Mouse (Mus musculus): Measurements from ENCODE around the gene Wdr93. TPM values are rescaled to one million over a fixed set of nuclear protein-coding genes. Genes with fewer than 3 reads are reported as not detected.

Wdr93 gene
- polyA plus RNA-seq, 1 experiment from 2014 or later = 0.23 TPM

GRCm38 (mm10) chr7:79803887-79804286, 60.9 kb downstream of the Wdr93 start:
- no peak overlapping the region for H3K4me2 ChIP-seq (ENCODE audit: low read length)
- no peaks in the 10 kb centered on the region for H3K36me3 ChIP-seq (ENCODE audit: control insufficient read depth, insufficient read depth)
- H3K4me3 ChIP-seq (replicated peaks; ENCODE audit: low read length) = no peak overlapping the region
- no peaks in the 10 kb centered on the region for H3K27me3 ChIP-seq (replicated peaks; ENCODE audit: control insufficient read depth, insufficient read depth, low read length)
- no peaks in the 10 kb centered on the region for H3K9me3 ChIP-seq (ENCODE audit: control insufficient read depth, low read length)
- no peak overlapping the region for H3K9ac ChIP-seq (replicated peaks; ENCODE audit: low read depth, low read length)
- H3K27ac ChIP-seq (ENCODE audit: low read length) = no peak overlapping the region
- no peak for ATAC-seq
- 41% methylated on average over 2 of the region's 2 CpGs for WGBS
- H3K4me1 ChIP-seq (replicated peaks; ENCODE audit: control insufficient read depth, insufficient read depth, low read length) = no peaks in the 10 kb centered on the region

- Histone ChIP-seq H3K9me3 (ENCODE audit: control insufficient read depth, low read length) (no peaks in the 10 kb centered on the region), H3K36me3 (ENCODE audit: control insufficient read depth, insufficient read depth) (no peaks in the 10 kb centered on the region), H3K4me1 (replicated peaks; ENCODE audit: control insufficient read depth, insufficient read depth, low read length) (0 out of 2 replicates have a peak, but pooled peaks cover 4% of the 10 kb centered on the region), H3K27me3 (replicated peaks; ENCODE audit: control insufficient read depth, insufficient read depth, low read length) (0 out of 2 replicates have a peak, but pooled peaks cover 3% of the 10 kb centered on the region), H3K9ac (replicated peaks; ENCODE audit: low read depth, low read length) (no peak overlapping the region), H3K27ac (ENCODE audit: low read length) (no peak overlapping the region), H3K4me3 (replicated peaks; ENCODE audit: low read length) (no peak overlapping the region), H3K4me2 (ENCODE audit: low read length) (no peak overlapping the region)
- WGBS = 87% methylated on average over 7 of the region's 7 CpGs
- ATAC-seq = no peak
These were observed 65.6 kb downstream of the Wdr93 start for GRCm38 (mm10) chr7:79808561-79808960.

DNA sequence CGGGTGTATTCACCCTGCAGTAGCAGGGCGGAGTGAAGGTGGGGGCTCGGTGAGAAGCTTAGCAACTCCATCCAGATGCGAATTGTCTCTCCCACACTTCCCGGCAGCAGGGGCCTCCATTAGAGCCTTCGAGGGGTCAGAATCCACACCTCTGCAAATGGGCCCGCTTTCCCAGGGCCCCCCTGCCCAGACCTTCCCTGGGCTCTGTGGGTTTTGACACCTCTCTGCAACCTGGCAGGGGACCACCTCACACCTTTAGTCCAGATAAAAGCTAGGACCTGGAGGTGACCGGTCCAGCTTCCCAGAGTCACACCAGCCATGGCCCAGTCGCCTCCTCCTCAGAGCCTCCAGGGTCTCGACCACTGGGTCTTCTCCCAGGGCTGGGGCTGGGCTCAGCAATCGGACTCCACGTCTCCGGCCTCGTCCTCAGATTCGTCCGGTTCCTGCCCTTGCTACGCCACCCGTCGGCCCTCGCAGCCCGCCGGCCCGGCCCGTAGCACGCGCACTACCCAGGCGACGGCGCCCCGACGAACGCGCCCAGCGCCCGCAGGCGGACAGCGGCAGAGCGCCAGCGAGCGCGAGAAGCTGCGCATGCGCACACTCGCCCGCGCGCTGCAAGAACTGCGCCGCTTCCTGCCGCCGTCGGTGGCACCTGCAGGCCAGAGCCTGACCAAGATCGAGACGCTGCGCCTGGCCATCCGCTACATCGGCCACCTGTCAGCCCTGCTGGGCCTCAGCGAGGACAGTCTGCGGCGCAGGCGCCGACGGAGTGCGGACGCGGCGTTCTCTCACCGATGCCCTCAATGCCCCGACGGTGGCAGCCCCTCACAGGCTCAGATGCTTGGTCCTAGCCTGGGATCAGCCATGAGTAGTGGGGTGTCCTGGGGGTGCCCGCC, 67.9 kb downstream of the Wdr93 start, which contains the start of gene Mesp2:
Mesp2 (plus strand) TSS at position 117 of the 896 bp plus-strand sequence.
- peak within 1 kb of the TSS; percentile 67 for H3K9ac ChIP-seq (replicated peaks; ENCODE audit: low read depth, low read length)
- H3K36me3 ChIP-seq (ENCODE audit: control insufficient read depth, insufficient read depth) = no peaks in the 10 kb centered on the region
- peak within 1 kb of the TSS; percentile 67 for H3K4me2 ChIP-seq (ENCODE audit: low read length)
- ATAC-seq = peak; percentile 75
- H3K27ac ChIP-seq (ENCODE audit: low read length) = no peak within 1 kb of the TSS
- H3K4me3 ChIP-seq (replicated peaks; ENCODE audit: low read length) = peak within 1 kb of the TSS; percentile 46
- WGBS = 16% methylated on average over 69 of the region's 71 CpGs
- H3K27me3 ChIP-seq (replicated peaks; ENCODE audit: control insufficient read depth, insufficient read depth, low read length) = 0 out of 2 replicates have a peak, but pooled peaks cover 3% of the 10 kb centered on the region
- H3K4me1 ChIP-seq (replicated peaks; ENCODE audit: control insufficient read depth, insufficient read depth, low read length) = 0 out of 2 replicates have a peak, but pooled peaks cover 4% of the 10 kb centered on the region
- no peaks in the 10 kb centered on the region for H3K9me3 ChIP-seq (ENCODE audit: control insufficient read depth, low read length)

- no peak overlapping the region for H3K4me3 ChIP-seq (replicated peaks; ENCODE audit: low read length)
- H3K36me3 ChIP-seq (ENCODE audit: control insufficient read depth, insufficient read depth) = no peaks in the 10 kb centered on the region
- H3K27ac ChIP-seq (ENCODE audit: low read length) = no peak overlapping the region
- 100% methylated on average over 1 of the region's 1 CpGs for WGBS
- H3K9me3 ChIP-seq (ENCODE audit: control insufficient read depth, low read length) = no peaks in the 10 kb centered on the region
- no peak overlapping the region for H3K9ac ChIP-seq (replicated peaks; ENCODE audit: low read depth, low read length)
- 0 out of 2 replicates have a peak, but pooled peaks cover 4% of the 10 kb centered on the region for H3K4me1 ChIP-seq (replicated peaks; ENCODE audit: control insufficient read depth, insufficient read depth, low read length)
- no peak overlapping the region for H3K4me2 ChIP-seq (ENCODE audit: low read length)
- ATAC-seq = no peak
- 0 out of 2 replicates have a peak, but pooled peaks cover 3% of the 10 kb centered on the region for H3K27me3 ChIP-seq (replicated peaks; ENCODE audit: control insufficient read depth, insufficient read depth, low read length)
These were observed 70.4 kb downstream of the Wdr93 start for GRCm38 (mm10) chr7:79813409-79813808.

GRCm38 (mm10) chr7:79818321-79818720, 75.4 kb downstream of the Wdr93 start:
- Histone ChIP-seq H3K9ac (replicated peaks; ENCODE audit: low read depth, low read length) (no peak overlapping the region), H3K4me2 (ENCODE audit: low read length) (no peak overlapping the region), H3K4me1 (replicated peaks; ENCODE audit: control insufficient read depth, insufficient read depth, low read length) (no peaks in the 10 kb centered on the region), H3K36me3 (ENCODE audit: control insufficient read depth, insufficient read depth) (no peaks in the 10 kb centered on the region), H3K27ac (ENCODE audit: low read length) (no peak overlapping the region), H3K27me3 (replicated peaks; ENCODE audit: control insufficient read depth, insufficient read depth, low read length) (no peaks in the 10 kb centered on the region), H3K9me3 (ENCODE audit: control insufficient read depth, low read length) (no peaks in the 10 kb centered on the region), H3K4me3 (replicated peaks; ENCODE audit: low read length) (no peak overlapping the region)
- 2% methylated on average over 6 of the region's 6 CpGs for WGBS
- no peak for ATAC-seq

DNA sequence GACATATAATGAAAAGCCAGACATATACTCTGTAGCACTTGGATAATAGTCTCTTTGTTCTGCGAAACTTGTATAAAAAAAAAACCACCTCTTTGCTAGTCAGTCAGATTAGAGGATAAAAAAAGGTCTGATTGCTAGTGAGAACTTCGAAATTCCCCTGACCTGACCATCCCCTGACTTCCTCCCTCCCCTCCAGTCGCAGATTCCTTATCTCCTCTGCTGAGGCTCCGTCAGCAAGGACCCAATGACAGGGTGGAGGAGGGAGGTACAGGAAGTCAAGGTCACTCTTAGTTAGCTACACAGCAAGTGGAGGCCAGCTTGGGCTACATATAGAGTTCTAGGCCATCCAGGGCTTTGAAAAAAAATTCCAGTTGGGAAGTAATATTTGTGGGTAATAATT, 76.6 kb downstream of the Wdr93 start:
- Histone ChIP-seq H3K9me3 (ENCODE audit: control insufficient read depth, low read length) (peaks cover 2% of the 10 kb centered on the region; the same call in 1 of the 2 replicates), H3K27me3 (replicated peaks; ENCODE audit: control insufficient read depth, insufficient read depth, low read length) (no peaks in the 10 kb centered on the region), H3K36me3 (ENCODE audit: control insufficient read depth, insufficient read depth) (no peaks in the 10 kb centered on the region), H3K4me1 (replicated peaks; ENCODE audit: control insufficient read depth, insufficient read depth, low read length) (no peaks in the 10 kb centered on the region), H3K9ac (replicated peaks; ENCODE audit: low read depth, low read length) (no peak overlapping the region), H3K27ac (ENCODE audit: low read length) (no peak overlapping the region), H3K4me2 (ENCODE audit: low read length) (no peak overlapping the region), H3K4me3 (replicated peaks; ENCODE audit: low read length) (no peak overlapping the region)
- WGBS = 51% methylated on average over 4 of the region's 4 CpGs
- ATAC-seq = no peak

GRCm38 (mm10) chr7:79819996-79820395, 77.0 kb downstream of the Wdr93 start:
- no peaks in the 10 kb centered on the region for H3K36me3 ChIP-seq (ENCODE audit: control insufficient read depth, insufficient read depth)
- H3K4me3 ChIP-seq (replicated peaks; ENCODE audit: low read length) = no peak overlapping the region
- no peak overlapping the region for H3K27ac ChIP-seq (ENCODE audit: low read length)
- no peaks in the 10 kb centered on the region for H3K27me3 ChIP-seq (replicated peaks; ENCODE audit: control insufficient read depth, insufficient read depth, low read length)
- no peak overlapping the region for H3K4me2 ChIP-seq (ENCODE audit: low read length)
- WGBS = 46% methylated on average over 11 of the region's 11 CpGs
- no peaks in the 10 kb centered on the region for H3K4me1 ChIP-seq (replicated peaks; ENCODE audit: control insufficient read depth, insufficient read depth, low read length)
- no peak overlapping the region for H3K9ac ChIP-seq (replicated peaks; ENCODE audit: low read depth, low read length)
- ATAC-seq = no peak
- peaks cover 4% of the 10 kb centered on the region; the same call in 1 of the 2 replicates for H3K9me3 ChIP-seq (ENCODE audit: control insufficient read depth, low read length)

- Histone ChIP-seq H3K4me1 (replicated peaks; ENCODE audit: control insufficient read depth, insufficient read depth, low read length) (no peaks in the 10 kb centered on the region), H3K27me3 (replicated peaks; ENCODE audit: control insufficient read depth, insufficient read depth, low read length) (no peaks in the 10 kb centered on the region), H3K4me3 (replicated peaks; ENCODE audit: low read length) (no peak overlapping the region), H3K9ac (replicated peaks; ENCODE audit: low read depth, low read length) (no peak overlapping the region), H3K27ac (ENCODE audit: low read length) (no peak overlapping the region), H3K36me3 (ENCODE audit: control insufficient read depth, insufficient read depth) (no peaks in the 10 kb centered on the region), H3K4me2 (ENCODE audit: low read length) (no peak overlapping the region), H3K9me3 (ENCODE audit: control insufficient read depth, low read length) (peaks cover 4% of the 10 kb centered on the region; the same call in 1 of the 2 replicates)
- WGBS = 84% methylated on average over 12 of the region's 12 CpGs
- ATAC-seq = no peak
These were observed 79.2 kb downstream of the Wdr93 start for GRCm38 (mm10) chr7:79822092-79822695.

GRCm38 (mm10) chr7:79828341-79828740, 85.4 kb downstream of the Wdr93 start:
- H3K4me3 ChIP-seq (replicated peaks; ENCODE audit: low read length) = no peak overlapping the region
- no peak overlapping the region for H3K9ac ChIP-seq (replicated peaks; ENCODE audit: low read depth, low read length)
- peaks cover 4% of the 10 kb centered on the region; the same call in 1 of the 2 replicates for H3K9me3 ChIP-seq (ENCODE audit: control insufficient read depth, low read length)
- ATAC-seq = no peak
- H3K36me3 ChIP-seq (ENCODE audit: control insufficient read depth, insufficient read depth) = no peaks in the 10 kb centered on the region
- H3K4me1 ChIP-seq (replicated peaks; ENCODE audit: control insufficient read depth, insufficient read depth, low read length) = no peaks in the 10 kb centered on the region
- H3K27me3 ChIP-seq (replicated peaks; ENCODE audit: control insufficient read depth, insufficient read depth, low read length) = no peaks in the 10 kb centered on the region
- H3K27ac ChIP-seq (ENCODE audit: low read length) = no peak overlapping the region
- 81% methylated on average over 3 of the region's 3 CpGs for WGBS
- no peak overlapping the region for H3K4me2 ChIP-seq (ENCODE audit: low read length)

Data from forebrain, embryonic 16.5 days (tissue).